Mouse (Mus musculus) liver (tissue): ENCODE measurements around the gene Rnase13.

ENCODE experiments used
- DNase-seq: peaks from one replicate; pipeline ENCODE4 v3.0.0-alpha.2; 2020; ENCODE audit warnings: mixed read lengths

Gene Rnase13

DNA sequence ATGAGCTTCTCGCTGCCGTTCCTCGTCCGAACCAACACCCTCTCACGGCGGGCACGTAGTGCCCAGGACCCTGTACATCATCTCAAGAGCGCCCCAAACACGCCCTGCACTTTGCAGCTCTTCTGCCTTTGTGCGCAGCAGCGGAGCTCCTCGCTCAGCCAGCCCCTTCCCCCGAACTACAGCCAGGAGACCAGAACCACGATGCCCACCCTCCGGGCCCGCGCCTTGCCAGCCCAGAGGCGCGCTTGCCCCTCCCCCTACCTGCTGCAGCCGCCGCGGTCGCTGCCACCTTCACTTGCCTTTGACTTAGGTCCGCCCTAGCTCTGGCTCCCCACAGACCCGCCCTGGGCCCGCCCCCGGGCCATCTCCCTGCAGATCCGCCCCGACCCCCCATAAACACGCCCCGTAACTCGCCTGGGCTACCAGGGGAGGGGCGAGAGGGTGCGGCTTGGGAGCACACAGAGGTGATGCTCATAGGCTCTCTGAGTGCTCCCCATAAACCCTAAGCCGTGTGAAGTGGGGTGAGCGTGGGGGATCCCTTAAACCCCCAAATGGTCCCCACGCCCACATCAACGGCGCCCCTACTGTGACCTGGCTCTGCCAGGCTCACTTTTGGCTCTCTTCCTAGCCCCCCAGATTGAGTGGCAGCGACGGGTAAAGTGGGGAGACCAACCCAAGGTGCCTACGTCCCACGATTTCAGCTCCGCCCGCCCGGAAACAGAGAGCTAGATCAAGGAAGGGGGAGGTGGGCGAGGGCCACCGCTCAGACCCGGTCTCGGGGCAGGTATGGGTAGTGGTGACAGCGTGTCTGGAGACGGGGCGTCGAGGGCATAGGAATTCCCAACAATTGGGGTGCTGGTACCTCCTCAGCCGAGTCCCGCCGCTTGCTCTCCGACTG is 9.3 kb downstream of the Rnase13 start:
- DNase-seq, result peak; percentile 83

DNA sequence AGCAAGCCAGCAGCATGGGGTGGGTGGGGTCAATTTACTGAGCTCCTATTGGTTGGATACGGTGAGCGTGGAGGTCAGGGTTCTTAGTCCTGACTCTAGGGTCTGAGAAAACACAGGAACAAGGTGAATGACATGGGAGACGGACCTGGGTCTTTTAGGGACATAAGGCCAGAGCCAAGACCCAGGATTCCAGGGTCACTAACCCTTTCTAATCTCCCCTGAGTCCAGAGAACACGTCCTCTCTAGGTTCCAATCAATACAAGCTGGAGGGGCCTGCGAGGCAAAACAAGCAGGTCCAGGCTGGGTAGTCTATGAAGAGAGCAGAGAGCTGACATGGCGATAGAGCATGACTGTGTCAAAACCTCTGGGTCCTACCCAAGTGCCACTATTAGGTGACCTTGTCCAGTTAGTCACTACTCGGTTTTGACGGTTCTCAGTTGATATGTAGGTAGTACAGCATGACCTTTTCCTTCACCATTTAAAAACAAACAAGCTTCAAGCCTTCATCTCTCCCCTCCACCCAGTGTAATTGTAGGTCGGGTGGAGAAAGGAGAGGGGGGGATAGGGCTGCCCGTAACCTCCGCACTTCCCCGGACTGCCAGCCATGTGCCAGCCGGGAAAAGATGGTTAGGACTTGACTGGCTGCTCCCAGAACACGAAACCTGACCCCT is 10.0 kb downstream of the Rnase13 start:
- DNase-seq, result no peak

DNA sequence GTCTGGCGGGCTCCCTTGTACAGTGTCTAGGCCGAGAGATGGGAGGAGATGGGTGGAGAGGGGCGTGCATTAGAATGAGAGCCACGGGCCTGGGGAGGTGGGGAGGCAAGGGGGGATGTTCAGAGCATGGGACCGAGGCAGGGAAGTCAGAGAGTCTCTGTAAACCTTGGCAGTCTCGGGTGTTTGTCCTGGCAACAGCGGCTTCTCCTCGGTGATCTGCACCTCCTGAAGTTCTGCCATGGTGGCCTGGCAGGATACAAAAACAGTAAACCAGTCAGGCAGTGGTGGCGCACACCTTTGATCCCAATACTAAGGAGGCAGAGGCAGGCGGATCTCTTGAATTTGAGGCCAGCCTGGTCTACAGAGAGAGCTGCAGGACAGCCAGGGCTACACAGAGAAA is 11.3 kb downstream of the Rnase13 start:
- DNase-seq, result no peak

DNA sequence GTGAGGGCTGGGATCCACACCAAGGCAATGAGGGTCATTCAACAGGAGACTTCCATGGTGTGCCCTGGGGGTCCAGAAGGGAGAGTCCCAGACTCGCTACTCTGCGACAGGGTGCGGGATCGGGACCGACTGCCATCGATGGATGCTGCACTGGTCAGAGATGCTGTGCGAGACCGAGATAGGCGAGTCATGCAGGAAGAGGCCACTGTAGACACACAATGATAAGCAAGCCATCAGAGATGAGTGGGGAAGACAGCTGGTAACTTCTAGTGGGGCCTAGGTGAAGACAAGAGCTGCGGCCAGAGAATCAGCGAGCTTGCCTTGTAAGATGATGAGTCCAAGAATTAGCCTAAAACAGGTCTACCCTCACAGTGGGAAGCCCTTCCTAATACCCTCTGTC is 16.5 kb downstream of the Rnase13 start:
- peak; percentile 63 for DNase-seq

DNA sequence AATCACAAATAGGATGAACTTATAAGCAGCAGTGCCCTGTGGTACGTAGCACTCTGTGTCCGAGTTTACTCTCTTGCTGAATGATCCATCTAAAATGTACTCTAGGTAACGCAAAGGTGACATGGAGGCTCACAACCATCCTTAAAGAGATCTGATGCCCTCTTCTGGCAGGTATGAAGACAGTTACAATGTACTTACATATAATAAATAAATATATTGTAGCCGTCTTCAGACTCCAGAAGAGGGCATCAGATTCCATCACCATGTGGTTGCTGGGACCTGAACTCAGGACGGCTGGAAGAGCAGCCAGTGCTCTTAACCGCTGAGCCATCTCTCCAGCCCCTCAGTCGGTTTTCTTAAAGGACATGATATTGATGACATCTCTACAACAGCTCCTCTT is 17.9 kb downstream of the Rnase13 start:
- DNase-seq, result no peak

DNA sequence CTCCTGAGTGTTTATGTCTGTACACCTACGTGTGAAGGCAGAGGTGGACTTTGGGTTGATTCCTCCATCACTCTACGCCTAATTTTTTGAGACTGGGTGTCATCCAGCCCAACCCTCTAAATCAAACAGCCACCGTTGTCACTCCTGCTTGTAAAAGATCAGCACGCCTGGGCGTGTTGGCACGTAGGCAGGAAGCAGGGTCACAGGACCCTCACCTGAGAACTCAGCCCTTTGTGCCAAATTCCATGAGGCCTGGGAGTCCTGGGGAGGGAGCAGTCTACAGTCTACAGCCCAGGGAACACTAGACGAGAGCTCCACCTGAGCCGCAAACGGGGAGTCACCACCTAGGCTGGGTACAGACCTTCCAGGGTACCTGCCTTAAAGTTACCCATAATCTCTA is 18.8 kb downstream of the Rnase13 start:
- no peak for DNase-seq

DNA sequence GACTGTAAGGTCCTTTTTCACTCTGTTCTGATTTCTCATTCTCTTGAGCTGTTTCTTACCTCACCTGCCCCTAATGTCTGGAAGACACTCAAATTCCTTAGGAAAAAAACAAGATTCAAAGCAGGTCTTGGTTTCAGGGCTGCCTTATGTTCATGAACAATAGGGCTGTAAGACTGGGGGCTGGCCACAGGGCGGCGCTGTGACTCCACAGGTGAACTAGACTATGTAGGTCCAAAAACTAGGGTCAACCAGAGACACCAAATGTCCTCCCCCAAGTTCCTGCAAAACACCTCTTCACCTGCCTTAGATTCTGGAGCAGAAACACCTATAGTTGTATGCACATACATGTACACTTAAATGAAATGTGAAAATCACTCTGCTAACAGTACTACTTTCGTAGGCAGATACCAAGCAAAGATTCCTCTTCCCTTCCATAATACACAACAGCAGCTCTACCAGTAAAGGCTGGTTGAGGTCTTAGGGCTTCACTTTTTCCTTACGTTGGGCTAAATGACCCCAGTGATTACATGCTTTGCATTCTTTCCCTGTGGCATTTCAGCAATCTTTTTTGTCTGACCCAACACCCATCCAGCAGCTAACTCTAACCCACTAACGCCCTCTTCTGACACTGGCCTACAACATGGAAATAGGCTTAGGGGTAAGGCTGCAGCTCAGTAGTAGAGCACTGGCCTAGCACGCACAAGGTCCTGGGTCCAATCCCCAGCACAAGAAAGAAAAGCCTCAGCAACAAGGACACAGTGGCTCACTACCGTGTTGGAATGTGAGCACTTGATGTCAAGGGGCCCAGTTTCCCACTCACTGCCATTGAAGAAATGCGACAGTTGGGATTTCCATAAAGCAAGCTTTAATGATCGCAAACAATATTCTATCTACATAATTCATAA is 19.5 kb downstream of the Rnase13 start:
- peak; percentile 83 for DNase-seq

DNA sequence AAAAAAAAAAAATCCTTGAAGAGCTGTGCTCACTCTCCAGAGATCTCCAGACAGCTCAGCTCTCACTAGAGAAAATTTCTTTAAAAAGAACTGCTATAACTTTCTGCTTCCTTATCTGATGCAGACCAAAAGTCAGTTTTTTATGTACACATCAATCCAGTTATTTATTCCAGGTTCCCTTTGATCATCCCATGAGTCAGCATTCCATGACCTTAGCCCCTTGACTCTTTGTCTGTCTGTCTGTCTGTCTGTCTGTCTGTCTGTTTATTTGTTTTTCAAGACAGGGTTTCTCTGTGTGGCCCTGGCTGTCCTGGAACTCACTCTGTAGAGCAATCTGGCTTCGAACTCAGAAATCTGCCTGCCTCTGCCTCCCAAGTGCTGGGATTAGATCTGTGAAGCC is 23.2 kb downstream of the Rnase13 start:
- no peak for DNase-seq

DNA sequence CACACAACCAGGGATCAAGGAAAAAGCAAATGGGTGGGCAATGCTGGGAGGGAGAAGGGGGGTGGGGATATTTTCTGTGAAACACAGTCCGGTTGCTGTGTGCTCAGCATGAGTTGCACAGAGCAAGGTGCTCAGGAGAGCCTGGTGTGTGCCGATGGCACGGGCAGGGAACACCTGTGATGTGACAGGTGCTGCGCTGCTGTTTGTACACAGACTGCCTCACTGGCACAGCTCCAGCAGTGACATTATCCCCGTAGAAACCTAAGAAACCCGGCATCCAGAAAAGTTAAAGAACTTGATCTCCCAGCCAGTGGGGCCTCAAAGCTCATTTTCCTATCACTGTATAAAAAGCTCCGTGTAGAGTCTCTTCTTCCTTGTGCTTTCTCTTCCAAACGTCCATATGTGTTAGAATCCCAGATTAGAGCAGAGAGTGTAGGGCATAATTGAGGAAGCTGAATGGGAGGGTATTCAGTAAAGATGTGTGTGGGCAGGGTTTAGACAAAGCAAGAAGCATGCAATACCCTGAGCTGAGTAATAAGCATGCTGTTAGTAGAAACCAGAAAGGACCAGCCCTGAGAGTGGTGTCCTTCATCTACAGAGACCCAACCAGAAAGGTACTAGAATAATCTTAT is 25.9 kb downstream of the Rnase13 start:
- no peak for DNase-seq

DNA sequence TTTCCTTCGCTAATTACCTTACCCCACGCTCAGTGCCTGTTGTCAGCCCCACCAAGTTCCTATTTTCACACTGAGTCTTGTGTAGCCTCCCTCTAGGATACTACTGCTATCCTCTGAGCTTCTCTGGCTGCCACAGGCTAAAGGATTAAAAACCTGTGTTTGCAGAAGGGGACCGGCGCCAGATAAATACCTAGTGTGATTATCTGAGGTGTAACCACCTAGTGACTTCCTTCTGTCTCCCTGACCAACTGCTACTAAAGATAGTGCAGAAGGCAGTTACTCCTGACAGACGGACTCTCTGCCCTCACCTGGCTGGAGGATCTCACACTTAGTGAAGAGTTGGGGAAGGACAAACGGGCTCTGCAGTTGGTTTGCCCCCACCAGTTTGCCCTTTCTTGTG is 26.6 kb downstream of the Rnase13 start:
- DNase-seq, result no peak

DNA sequence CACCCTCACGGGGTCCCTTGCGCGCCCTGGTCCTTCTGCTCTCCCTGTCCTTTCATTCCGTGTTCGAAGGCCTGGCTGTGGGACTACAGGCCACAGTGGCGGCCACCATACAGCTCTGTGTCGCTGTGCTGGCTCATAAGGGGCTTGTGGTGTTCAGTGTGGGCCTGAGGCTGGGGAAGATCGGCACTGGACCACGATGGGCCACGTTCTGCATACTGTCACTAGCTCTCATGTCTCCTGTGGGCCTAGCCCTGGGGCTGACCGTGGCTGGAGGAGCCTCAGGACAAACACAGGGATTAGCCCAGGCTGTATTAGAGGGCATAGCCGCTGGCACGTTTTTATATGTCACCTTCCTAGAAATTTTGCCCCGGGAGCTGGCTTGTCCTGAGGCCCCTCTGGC is 27.5 kb downstream of the Rnase13 start:
- no peak for DNase-seq

DNA sequence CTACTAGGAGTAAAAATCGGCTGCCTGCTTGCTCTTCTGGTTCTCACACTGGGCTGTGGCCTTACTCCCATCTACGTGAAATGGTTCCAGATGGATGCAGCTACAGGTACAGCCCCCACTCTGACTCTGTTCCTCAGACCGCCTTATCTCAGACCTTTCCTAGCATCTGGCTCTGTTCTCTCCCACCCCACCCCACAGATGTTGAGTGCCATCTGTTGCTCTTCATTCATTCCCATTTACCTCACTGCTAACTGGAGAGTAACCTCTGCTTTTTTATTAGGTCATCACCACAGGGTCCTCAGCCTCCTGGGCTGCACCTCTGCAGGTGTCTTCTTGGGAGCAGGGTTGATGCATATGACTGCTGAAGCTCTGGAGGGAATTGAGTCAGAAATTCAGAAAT is 28.8 kb downstream of the Rnase13 start:
- DNase-seq, result no peak

DNA sequence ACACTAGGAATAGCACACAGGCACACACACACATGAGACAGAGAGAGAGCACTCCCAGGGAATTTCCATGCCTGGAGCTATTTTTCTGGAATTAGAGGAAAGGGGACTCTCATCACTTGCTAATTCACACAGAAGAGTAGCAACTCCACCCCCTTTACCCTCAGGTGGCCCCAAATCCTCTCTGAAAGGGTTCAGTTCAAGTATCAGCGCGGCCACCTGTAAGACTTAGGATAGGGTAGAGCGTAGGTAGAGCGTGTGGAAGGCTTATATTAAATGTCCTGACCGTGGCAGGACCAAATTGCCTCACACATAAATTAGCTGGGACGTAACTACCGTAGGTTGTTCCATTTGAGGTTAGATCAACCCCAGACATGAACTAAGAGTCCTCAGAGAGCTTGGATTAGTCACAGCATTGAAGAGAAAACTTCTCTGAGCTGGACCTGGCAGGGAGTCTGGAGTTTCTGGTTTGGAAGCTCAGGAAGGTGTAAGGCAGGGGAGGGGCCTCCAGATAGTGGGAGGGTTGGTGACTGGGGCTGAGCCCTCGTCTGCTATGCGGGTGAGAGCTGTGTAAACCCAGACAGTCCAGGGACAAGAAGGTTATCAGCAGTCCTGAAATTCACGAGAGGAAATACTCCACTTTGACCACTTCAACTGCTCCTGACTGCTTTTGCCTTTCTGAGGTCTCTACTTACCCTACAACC is 29.3 kb downstream of the Rnase13 start:
- DNase-seq, result no peak

DNA sequence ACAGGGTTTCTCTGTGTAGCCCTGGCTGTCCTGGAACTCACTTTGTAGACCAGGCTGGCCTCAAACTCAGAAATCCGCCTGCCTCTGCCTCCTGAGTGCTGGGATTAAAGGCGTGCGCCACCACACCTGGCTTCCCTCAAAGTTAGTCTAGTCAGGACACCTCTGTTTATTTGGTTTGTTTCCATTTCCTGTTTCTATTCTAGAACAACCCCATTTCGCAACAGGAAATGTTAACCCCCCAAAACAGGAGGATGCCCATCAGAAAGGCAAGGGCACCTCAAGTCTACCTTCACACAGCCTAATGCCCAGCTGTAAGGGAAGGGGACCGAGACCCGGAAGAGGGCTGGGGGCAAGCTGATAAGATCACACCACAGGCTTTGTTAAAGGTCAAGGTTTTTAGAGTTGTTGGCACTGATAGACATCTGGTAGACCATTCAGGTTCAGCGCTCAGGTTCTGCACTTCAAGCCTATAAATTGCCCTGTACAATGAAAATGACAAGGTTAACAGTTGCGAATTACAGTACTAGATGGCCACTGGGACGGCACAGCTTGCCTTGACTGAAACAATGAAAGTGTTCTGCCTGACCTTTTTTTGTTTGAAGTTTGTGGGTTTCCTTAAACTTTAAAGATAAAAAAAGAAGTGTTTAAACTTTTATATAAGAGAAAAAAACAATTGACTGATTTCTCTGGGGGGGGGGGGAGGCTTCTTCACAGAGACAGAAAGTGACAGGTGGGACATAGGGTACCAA is 30.2 kb downstream of the Rnase13 start, which contains the start of gene Slc39a2:
Slc39a2 (plus strand) TSS at position 699 of the 749 bp plus-strand sequence.
- DNase-seq, result no peak

DNA sequence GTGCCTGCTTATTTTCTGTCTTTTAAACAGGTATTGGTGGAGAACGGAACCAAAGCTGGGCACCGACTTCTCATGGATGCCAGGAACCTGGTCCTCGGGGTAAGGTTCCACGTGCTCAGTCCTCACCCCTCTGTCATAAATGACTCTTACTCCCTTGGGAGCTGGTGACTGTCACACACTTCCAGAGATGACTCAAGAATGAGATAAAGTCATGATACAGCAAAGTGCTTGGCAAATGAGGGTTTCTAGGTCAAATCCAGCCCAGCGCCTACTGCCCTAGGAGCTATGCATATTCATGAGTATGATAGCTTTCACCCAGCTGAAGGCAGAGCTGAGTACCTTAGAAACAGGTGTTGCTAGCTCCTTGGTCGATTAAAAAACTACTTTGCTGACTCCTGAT is 32.7 kb downstream of the Rnase13 start:
- no peak for DNase-seq

DNA sequence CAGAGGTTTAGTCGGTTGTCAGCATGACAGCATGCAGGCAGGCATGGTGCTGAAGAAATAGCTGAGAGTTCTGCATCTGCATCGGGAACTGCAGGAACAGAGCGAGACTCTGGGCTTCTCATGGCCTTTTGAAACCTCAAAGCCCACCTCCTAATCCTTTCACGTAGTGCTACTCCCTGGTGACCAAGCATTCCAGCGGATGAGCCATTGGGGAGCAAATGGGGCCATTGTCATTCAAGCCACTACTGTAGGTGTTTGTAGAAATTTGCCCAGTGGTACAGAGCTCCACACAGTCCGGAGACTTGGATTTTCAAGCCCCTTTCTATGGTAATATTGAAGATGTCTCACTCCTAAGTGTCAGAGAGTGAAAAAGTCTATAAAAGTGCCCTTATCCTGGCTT is 36.5 kb downstream of the Rnase13 start:
- DNase-seq, result no peak

DNA sequence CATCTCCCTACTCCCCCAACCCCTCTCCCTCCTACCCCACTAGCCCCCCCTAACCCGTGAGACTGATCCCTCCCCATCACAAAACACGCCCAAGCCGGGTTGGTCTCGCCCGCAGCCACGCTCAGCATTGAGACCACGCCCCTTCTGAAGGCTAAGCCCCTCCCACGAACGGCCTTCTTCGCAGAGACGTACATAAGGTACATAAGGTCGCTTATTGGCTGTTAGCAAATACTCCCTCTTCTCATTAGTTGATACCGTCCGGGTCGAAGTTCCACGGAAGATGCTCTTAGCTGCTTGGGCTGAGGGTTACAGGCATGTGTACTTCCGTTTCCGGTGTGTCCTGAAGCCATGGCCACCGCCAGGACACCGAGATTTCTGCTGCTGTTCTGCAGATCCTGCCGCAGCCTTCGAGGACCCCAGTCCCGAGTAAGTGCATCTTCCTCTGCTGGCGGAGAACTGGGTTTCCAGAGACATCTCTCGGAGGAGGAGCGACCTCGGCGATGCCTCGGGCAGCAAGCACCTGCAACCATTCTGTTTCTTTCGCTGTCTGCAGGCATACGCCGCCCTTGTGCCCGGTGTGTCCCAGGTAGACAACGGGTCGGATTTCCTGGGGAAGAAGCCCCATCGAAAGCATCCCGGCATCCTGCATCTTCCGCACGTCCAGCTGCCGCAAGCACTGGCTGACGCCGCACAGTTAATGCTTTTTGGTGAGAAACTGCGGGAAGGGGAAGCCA is 37.8 kb downstream of the Rnase13 start, which contains the start of gene Mettl17:
Mettl17 (plus strand) TSS at position 245 of the 734 bp plus-strand sequence.
- peak; percentile 97 for DNase-seq

DNA sequence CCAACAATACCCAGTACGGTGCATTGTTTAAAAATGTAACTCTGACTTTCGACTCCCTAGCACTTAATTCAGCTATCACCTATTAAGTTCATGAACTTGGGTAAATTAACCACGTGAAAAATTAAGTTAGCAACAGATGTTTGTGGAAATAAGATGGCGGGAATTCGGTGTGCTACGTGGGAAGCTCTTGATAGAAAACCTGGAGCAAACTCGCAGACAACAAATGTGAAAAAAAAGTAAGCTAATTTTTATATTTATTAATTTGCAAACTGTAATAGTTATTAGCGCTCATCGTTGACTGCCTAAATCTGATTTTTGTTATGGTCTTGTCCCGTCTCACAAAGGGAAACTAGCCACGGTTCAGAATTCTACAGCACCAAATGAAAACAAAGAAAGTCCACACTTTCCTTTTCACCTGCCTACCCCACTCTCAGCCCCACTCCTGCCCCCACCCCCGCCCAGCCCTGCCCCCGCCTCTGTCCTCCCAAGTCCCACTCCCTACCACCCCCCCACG is 38.5 kb downstream of the Rnase13 start:
- DNase-seq, result no peak

DNA sequence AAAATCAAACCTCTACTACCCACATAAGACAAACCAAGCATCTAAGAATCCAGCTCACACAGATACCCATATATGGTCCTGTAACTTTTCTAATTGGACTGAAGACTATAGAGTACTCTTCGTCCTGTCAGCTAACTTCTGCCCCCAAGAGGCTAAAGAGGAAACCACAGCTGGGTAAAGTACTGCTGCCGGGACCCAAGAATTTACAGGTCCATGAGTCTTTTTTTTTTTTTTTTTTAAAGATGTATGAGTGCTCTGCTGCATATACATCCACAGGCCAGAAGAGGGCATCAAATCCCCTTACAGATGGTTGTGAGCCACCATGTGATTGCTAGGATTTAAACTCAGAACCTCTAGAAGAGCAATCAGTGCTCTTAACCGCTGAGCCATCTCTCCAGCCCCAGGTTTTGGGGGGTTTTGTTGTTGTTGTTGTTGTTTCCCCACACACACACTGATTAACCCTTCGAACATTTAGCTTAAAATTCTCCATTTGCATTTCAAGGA is 39.0 kb downstream of the Rnase13 start:
- peak; percentile 67 for DNase-seq

DNA sequence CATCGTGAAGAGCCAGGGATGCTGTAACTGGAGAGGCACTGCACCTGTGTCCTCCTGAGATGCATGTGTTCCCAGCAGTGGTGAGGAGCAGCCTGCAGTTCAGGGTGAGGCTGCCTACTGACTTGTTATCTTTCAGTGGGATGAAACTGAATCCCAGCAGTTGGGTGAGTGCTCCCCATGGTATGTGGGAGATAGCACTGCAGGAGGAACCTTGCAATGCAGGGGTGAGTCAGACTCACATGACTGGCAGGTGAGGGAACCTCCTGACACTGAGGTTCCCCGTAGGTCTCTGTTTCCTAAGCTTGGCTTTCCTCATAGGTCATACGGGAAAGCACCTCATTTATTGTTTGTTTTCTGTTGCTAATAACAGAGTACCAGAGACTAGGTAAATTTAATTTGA is 45.1 kb downstream of the Rnase13 start:
- no peak for DNase-seq
